Mouse (Mus musculus) cortical plate, adult 2 months (tissue): ENCODE results near the gene Gm5089.

ENCODE experiments used
- CTCF ChIP-seq: fragments of 200-500 bp; IDR thresholded peaks from 2 replicates; pipeline ENCODE4 v1.5.1; 2011; ENCODE audit warnings: mild to moderate bottlenecking, control low read depth, low read length; ENCODE audit not compliant: insufficient read depth; ENCODE audit errors: extremely low read depth
- POLR2A ChIP-seq: fragments of 200-500 bp; IDR thresholded peaks from 2 replicates; pipeline ENCODE4 v1.6.1; 2011; ENCODE audit warnings: mild to moderate bottlenecking, low read length, control low read depth; ENCODE audit not compliant: insufficient read depth; ENCODE audit errors: extremely low read depth

- TF ChIP-seq POLR2A (no peak), CTCF (no peak)
Measured at GRCm38 (mm10) chr14:122489686-122490414, 38.9 kb upstream of the Gm5089 start.
